Mouse (Mus musculus): ENCODE measurements around the gene Irf8.

DNA sequence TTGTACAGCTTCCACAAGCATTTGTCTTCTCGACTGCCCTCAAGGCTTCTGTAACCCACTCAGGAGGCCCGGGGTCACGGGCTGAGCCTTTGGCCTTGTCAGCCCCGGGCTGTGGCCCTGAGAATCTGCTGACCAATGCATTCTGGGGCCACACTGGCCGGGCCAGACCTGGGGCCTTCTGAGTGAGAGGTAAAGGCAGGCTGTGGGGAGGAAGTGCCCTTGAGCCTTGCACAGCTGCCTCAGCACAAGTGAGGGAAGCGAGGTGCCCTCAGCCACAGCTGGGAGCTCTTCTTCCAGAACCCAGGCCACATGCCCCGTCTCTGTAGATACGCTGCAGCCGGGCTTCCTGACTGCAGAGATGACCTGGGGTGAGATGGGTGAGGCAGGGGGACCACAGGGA is 14.5 kb downstream of the Irf8 start:
- no peak for TF ChIP-seq TAL1 (conservative IDR thresholded peaks at IDR 0.05; ENCODE audit: low read depth, low read length)
- no peak for TF ChIP-seq GATA1 (IDR thresholded peaks at IDR 0.05; ENCODE audit: borderline replicate concordance, low read length)
- no peak for TF ChIP-seq CTCF (IDR thresholded peaks at IDR 0.05; ENCODE audit: low read depth, low read length)
- no peak for TF ChIP-seq POLR2AphosphoS5 (IDR thresholded peaks at IDR 0.05; ENCODE audit: insufficient replicate concordance, low read depth, low read length)
- no peak for TF ChIP-seq GATA2 (IDR thresholded peaks at IDR 0.05; ENCODE audit: borderline replicate concordance, low read depth, low read length)
